Mouse (Mus musculus): Measurements from ENCODE around the gene Syt14.

DNA sequence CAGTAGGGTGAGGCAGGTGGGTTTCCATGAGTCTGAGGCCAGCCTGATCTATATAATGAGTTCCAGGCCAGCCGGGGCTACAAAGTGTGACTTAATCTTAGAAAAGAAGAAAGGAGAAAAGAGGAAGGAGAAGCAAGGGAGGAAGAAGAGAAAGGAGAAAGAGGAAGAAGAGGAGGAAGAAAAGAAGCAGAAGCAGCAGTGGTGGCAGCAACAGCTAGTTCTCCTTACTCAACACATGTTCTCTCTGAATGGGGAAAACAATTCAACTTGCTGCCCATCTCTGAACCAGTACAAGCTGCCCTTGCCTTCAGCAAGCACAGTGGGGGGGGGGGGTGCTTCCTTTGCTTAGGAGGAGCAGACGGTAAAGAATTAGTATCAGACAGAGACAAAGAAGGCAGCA, 96.5 kb downstream of the Syt14 start:
- TF ChIP-seq CTCF (IDR thresholded peaks at IDR 0.05; ENCODE audit: insufficient read depth, low read length) (no peak), POLR2A (IDR thresholded peaks at IDR 0.05; ENCODE audit: borderline replicate concordance, extremely low read depth, low read depth, low read length) (no peak)
